Mouse (Mus musculus) liver, adult 2 months (tissue): ENCODE measurements at regions not wholly inside any gene's neighbourhood (a gene's known extent, or its start where the extent isn't known, plus 50 kb on each side); places are given as distances from the start of the nearest gene placed in this dataset.

Experiments used
- CTCF ChIP-seq: fragments of 200-500 bp; IDR thresholded peaks from 2 replicates; pipeline ENCODE4 v1.5.1; 2011; ENCODE audit warnings: low read depth, low read length, control low read depth
- POLR2A ChIP-seq: fragments of 200-500 bp; IDR thresholded peaks from 2 replicates; pipeline ENCODE4 v1.6.1; 2011; ENCODE audit warnings: low read length, control low read depth; ENCODE audit not compliant: insufficient read depth; ENCODE audit errors: extremely low read depth

GRCm38 (mm10) chr5:97806754-97807153 is 224.1 kb downstream of the Antxr2 start:
- no peak for TF ChIP-seq CTCF
- no peak for TF ChIP-seq POLR2A
